Mouse (Mus musculus) forelimb bud, embryonic 11.5 days (tissue): ENCODE data around the gene Elf5.

Source experiments
- DNase-seq: peaks from one replicate; pipeline ENCODE4 v3.0.0-alpha.2; 2012; ENCODE audit warnings: low read depth, low spot score

The Elf5 gene

GRCm38 (mm10) chr2:103473362-103473761 lies 61.9 kb downstream of the Elf5 start:
- no peak for DNase-seq

GRCm38 (mm10) chr2:103476180-103476579 lies 64.7 kb downstream of the Elf5 start:
- DNase-seq, result no peak

GRCm38 (mm10) chr2:103476657-103477056 lies 65.2 kb downstream of the Elf5 start:
- DNase-seq, result no peak

GRCm38 (mm10) chr2:103477456-103477855 lies 66.0 kb downstream of the Elf5 start:
- DNase-seq, result no peak

GRCm38 (mm10) chr2:103478326-103478725 lies 66.8 kb downstream of the Elf5 start:
- DNase-seq, result no peak

GRCm38 (mm10) chr2:103480240-103480639 lies 68.8 kb downstream of the Elf5 start:
- DNase-seq, result no peak

- DNase-seq, result no peak
Measured at GRCm38 (mm10) chr2:103480871-103481270, 69.4 kb downstream of the Elf5 start.

- DNase-seq, result no peak
Measured at GRCm38 (mm10) chr2:103481314-103482231, 70.1 kb downstream of the Elf5 start.

GRCm38 (mm10) chr2:103483289-103483985 lies 71.9 kb downstream of the Elf5 start:
- no peak for DNase-seq

- DNase-seq, result no peak
Measured at GRCm38 (mm10) chr2:103483986-103484520, 72.6 kb downstream of the Elf5 start.

- peak; percentile 93 for DNase-seq
Measured at GRCm38 (mm10) chr2:103484617-103485401, 73.3 kb downstream of the Elf5 start, which contains the start of gene Cat. Gene Cat, minus strand, starts transcription at chr2:103485160.

GRCm38 (mm10) chr2:103492526-103492925 lies 81.0 kb downstream of the Elf5 start:
- DNase-seq, result no peak

GRCm38 (mm10) chr2:103493827-103494226 lies 82.3 kb downstream of the Elf5 start:
- no peak for DNase-seq

- DNase-seq, result no peak
Measured at GRCm38 (mm10) chr2:103495633-103496418, 84.3 kb downstream of the Elf5 start.
